14 mouse cellular contexts compared by ENCODE assay signal in genomic region chr6:33685321-33685720, GRCm38 (mm10).
DNase-seq lines count a peak whose midpoint lies in the region.
"Had no signal": no experiment of that assay in that cellular context is flagged by ENCODE, and none has a peak within 500 bp of the region (broad histone marks: within the 10 kb centered on the region; RNA-seq: fewer than 3 reads in every experiment).

No protein-coding gene starts in this region.

- DNase-seq in heart, adult 11 months, result peak; percentile 14
- no peak for DNase-seq in heart, postnatal 14 days
- DNase-seq in Muller cell, postnatal 12 days (ENCODE audit: inconsistent ontology term), result peak; percentile 80
- DNase-seq in adrenal gland, postnatal 10 days, result peak; percentile 20
- peak; percentile 6 for DNase-seq in brain, adult 2 months (ENCODE audit: low read depth, low spot score)
- DNase-seq in cerebellum, postnatal 14 days, result no peak
- no peak for DNase-seq in kidney, postnatal 14 days
- no peak for DNase-seq in left cerebral cortex, adult 11 months (ENCODE audit: low spot score)
- DNase-seq: cerebellum, adult 18-20 months; cerebellum, adult 9-11 months; forebrain, postnatal 0 days; gastrocnemius, postnatal 25 days; heart, postnatal 4 days; kidney, adult 11 months had no signal

- intact Hi-C loops in heart, postnatal 14 days (cut with DNase I), result no loop called here

Comparison
In these comparisons a context has a peak if more than half of its experiments do, and no peak if none do; other contexts are left out.
1. DNase-seq: peak in heart, adult 11 months (single experiment), Muller cell, postnatal 12 days (single experiment), adrenal gland, postnatal 10 days (single experiment) and brain, adult 2 months (single experiment); none in heart, postnatal 14 days (0 of 2), cerebellum, postnatal 14 days (0 of 2), kidney, postnatal 14 days (single experiment) and left cerebral cortex, adult 11 months (single experiment).